Mouse (Mus musculus) olfactory bulb, adult 2 months (tissue): ENCODE data around the gene Praf2. TPM values are rescaled to one million over a fixed set of nuclear protein-coding genes. Genes with fewer than 3 reads are reported as not detected.
"Not testable (repeated sequence)": the region's sequence is repeated elsewhere in the genome, so short reads cannot be mapped to it uniquely, and the experiment has no call there.

Source experiments
- H3K27ac ChIP-seq: fragments of 200-500 bp; 2 replicates; pipeline ENCODE4 v1.5.1; 2012; ENCODE audit warnings: low read depth, low read length; ENCODE audit not compliant: insufficient read depth
- H3K4me1 ChIP-seq: fragments of 200-500 bp; 2 replicates; pipeline ENCODE4 v1.6.1; 2012; ENCODE audit warnings: low read length; ENCODE audit not compliant: control insufficient read depth, insufficient read depth
- H3K4me3 ChIP-seq: fragments of 200-500 bp; 2 replicates; pipeline ENCODE4 v1.5.1; 2012; ENCODE audit warnings: mild to moderate bottlenecking, low read depth, low read length, moderate library complexity; ENCODE audit not compliant: insufficient read depth
- CTCF ChIP-seq: fragments of 200-500 bp; IDR thresholded peaks from 2 replicates; pipeline ENCODE4 v1.5.1; 2012; ENCODE audit warnings: low read depth, mild to moderate bottlenecking, low read length, moderate library complexity; ENCODE audit not compliant: insufficient read depth
- POLR2A ChIP-seq: fragments of 200-500 bp; IDR thresholded peaks from 2 replicates; pipeline ENCODE4 v1.6.1; 2012; ENCODE audit warnings: mild to moderate bottlenecking, low read depth, low read length, moderate library complexity; ENCODE audit not compliant: insufficient read depth
- WGBS: fragments of 180-500 bp; shearing (Covaris S2); methylation state at CpG from one replicate; pipeline ENCODE4 v1.1.7; 2018; 5-methylcytosine and 5-hydroxymethylcytosine counted together
- polyA plus RNA-seq: library from polyadenylated mRNA; stranded (reverse); fragments of >200 nt; gene quantifications from 2 replicates; pipeline ENCODE4 v1.2.4, GENCODE M21; 2012; ENCODE audit warnings: low replicate concordance; ENCODE audit not compliant: missing spikeins, insufficient read depth, insufficient read length

Gene Praf2
- polyA plus RNA-seq, 1 experiment: not detected

GRCm38 (mm10) chrX:7750432-7751116, 22.3 kb downstream of the Praf2 start, which contains the start of gene Ccdc120:
Gene Ccdc120 (minus strand): TSS chrX:7750905.
- Histone ChIP-seq H3K4me1 (no peaks in the 10 kb centered on the region; the same call in 1 of the 2 replicates), H3K27ac (no peak within 1 kb of the TSS), H3K4me3 (peak within 1 kb of the TSS; percentile 91)
- WGBS: 15% methylated on average over 55 of the region's 56 CpGs
- TF ChIP-seq POLR2A (no peak), CTCF (no peak)

- H3K4me3 ChIP-seq, H3K4me1 ChIP-seq, H3K27ac ChIP-seq: not testable (repeated sequence)
- WGBS: 30% methylated on average over 3 of the region's 3 CpGs
Measured at GRCm38 (mm10) chrX:7753627-7754026, 25.4 kb downstream of the Praf2 start.

GRCm38 (mm10) chrX:7762137-7762920, 34.1 kb downstream of the Praf2 start, which contains the start of gene Tfe3:
Gene Tfe3 (plus strand): TSS chrX:7762560.
- peak within 1 kb of the TSS; percentile 80 for H3K4me3 ChIP-seq
- 21% methylated on average over 38 of the region's 38 CpGs for WGBS
- peak within 1 kb of the TSS; percentile 68 for H3K27ac ChIP-seq
- TF ChIP-seq POLR2A: 0 out of 2 replicates have a peak, but pooled peaks have one; percentile 28
- TF ChIP-seq CTCF: no peak
- H3K4me1 ChIP-seq: peaks cover 11% of the 10 kb centered on the region

GRCm38 (mm10) chrX:7762921-7763197, 34.6 kb downstream of the Praf2 start:
- peak overlapping the region; percentile 80 for H3K4me3 ChIP-seq
- H3K27ac ChIP-seq: peak overlapping the region; percentile 68
- TF ChIP-seq POLR2A (no peak), CTCF (no peak)
- WGBS: 12% methylated on average over 21 of the region's 21 CpGs
- peaks cover 11% of the 10 kb centered on the region for H3K4me1 ChIP-seq

GRCm38 (mm10) chrX:7763631-7764393, 35.6 kb downstream of the Praf2 start:
- Histone ChIP-seq H3K4me1 (peaks cover 11% of the 10 kb centered on the region), H3K27ac (peak overlapping the region; percentile 68), H3K4me3 (peak overlapping the region; percentile 80)
- TF ChIP-seq POLR2A (no peak), CTCF (no peak)
- WGBS: 12% methylated on average over 22 of the region's 22 CpGs

GRCm38 (mm10) chrX:7764657-7765280, 36.5 kb downstream of the Praf2 start:
- TF ChIP-seq POLR2A (no peak), CTCF (no peak)
- peak overlapping the region; percentile 43 for H3K4me3 ChIP-seq
- 19% methylated on average over 9 of the region's 9 CpGs for WGBS
- peaks cover 11% of the 10 kb centered on the region for H3K4me1 ChIP-seq
- H3K27ac ChIP-seq: no peak overlapping the region

- peak overlapping the region; percentile 43 for H3K4me3 ChIP-seq
- WGBS: 16% methylated on average over 13 of the region's 13 CpGs
- TF ChIP-seq CTCF (no peak), POLR2A (no peak)
- H3K4me1 ChIP-seq: peaks cover 11% of the 10 kb centered on the region
- no peak overlapping the region for H3K27ac ChIP-seq
Measured at GRCm38 (mm10) chrX:7765281-7765670, 37.0 kb downstream of the Praf2 start.

- Histone ChIP-seq H3K27ac (no peak overlapping the region), H3K4me1 (peaks cover 11% of the 10 kb centered on the region), H3K4me3 (peak overlapping the region; percentile 43)
- WGBS: 12% methylated on average over 11 of the region's 11 CpGs
- TF ChIP-seq POLR2A: no peak
- TF ChIP-seq CTCF: no peak
Measured at GRCm38 (mm10) chrX:7765764-7766163, 37.5 kb downstream of the Praf2 start.
